9 mouse cellular contexts compared by ENCODE assay signal in the genomic region with DNA sequence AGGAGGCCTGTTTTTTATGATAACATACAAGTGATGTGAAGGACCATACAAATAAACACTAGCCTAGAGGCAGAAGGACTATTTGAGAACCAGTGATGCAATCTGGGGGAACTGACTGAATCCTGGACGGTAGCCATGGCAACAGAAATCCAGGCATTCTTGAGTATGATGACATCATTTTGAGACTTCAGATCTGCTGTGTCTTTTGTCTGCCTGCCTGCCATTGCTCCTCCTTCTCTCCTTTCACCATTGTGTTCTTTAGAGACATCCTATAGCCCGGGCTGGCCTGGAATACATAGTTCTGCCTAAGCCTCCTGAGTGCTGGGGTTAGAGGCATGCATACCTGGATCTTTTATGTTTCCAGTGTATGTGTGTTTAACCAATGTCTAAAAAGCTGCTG.
A peak's percentile ranks its signal among the peaks of the same experiment; 100 is the strongest.
DNase-seq lines count a peak whose midpoint lies in the region; ATAC-seq and TF ChIP-seq lines count a peak whose summit lies in the region.
"Had no signal": no experiment of that assay in that cellular context is flagged by ENCODE, and none has a peak within 500 bp of the region (broad histone marks: within the 10 kb centered on the region; RNA-seq: fewer than 3 reads in every experiment).

No protein-coding gene starts in this region.

- no peak for TF ChIP-seq POLR2A in brain, embryonic 14.5 days (IDR thresholded peaks at IDR 0.05; ENCODE audit: borderline replicate concordance, extremely low read depth, insufficient read depth, insufficient read length, poor library complexity, severe bottlenecking)

- H3K4me3 ChIP-seq in hindbrain, embryonic 14.5 days (replicated peaks; ENCODE audit: low read length): no peak overlapping the region
- H3K4me3 ChIP-seq: erythroblast, embryonic 14.5 days had no signal

- peak overlapping the region; percentile 51 for H3K27ac ChIP-seq in hindbrain, embryonic 14.5 days

- 0 out of 2 replicates have a peak, but pooled peaks cover 4% of the 10 kb centered on the region for H3K9me3 ChIP-seq in hindbrain, embryonic 14.5 days (ENCODE audit: control insufficient read depth, low read length)

- intact Hi-C loops in heart, postnatal 36 days (cut with DNase I): no loop called here

- no peak overlapping the region for H3K9ac ChIP-seq in hindbrain, embryonic 14.5 days

- no peak overlapping the region for H3K4me2 ChIP-seq in hindbrain, embryonic 14.5 days (replicated peaks)

- ATAC-seq in hindbrain, embryonic 14.5 days (ENCODE audit: low FRiP score): peak; percentile 74

- H3K36me3 ChIP-seq in hindbrain, embryonic 14.5 days (replicated peaks; ENCODE audit: control insufficient read depth, insufficient read depth): no peaks in the 10 kb centered on the region

- peaks cover 6% of the 10 kb centered on the region; the same call in 1 of the 2 replicates for H3K4me1 ChIP-seq in hindbrain, embryonic 14.5 days (replicated peaks; ENCODE audit: control insufficient read depth, insufficient read depth, low read length)

- WGBS in hindbrain, embryonic 14.5 days: 35% methylated on average over 2 of the region's 2 CpGs

- DNase-seq in heart, adult 18-20 months: peak; percentile 9 to 21
- no peak for DNase-seq in heart, postnatal 36 days
- DNase-seq in brain, embryonic 14.5 days (ENCODE audit: low read depth): peak; percentile 88
- peak; percentile 61 for DNase-seq in hindbrain, embryonic 14.5 days (ENCODE audit: low spot score)
- DNase-seq in mesoderm, embryonic 11.5 days (ENCODE audit: low read depth, low spot score): peak; percentile 62
- DNase-seq in thymus, postnatal 4 days: no peak
- no peak for DNase-seq in kidney, postnatal 36 days
- DNase-seq in adrenal gland, adult 2 months: no peak

- no peak for TF ChIP-seq CTCF in brain, embryonic 14.5 days (IDR thresholded peaks at IDR 0.05; ENCODE audit: borderline replicate concordance, extremely low read depth, insufficient read depth, insufficient read length)

- no peaks in the 10 kb centered on the region for H3K27me3 ChIP-seq in hindbrain, embryonic 14.5 days (ENCODE audit: control insufficient read depth, insufficient read depth, low read length)

Comparison
In these comparisons a context has a peak if more than half of its experiments do, and no peak if none do; other contexts are left out.
1. DNase-seq: peak in heart, adult 18-20 months (2 of 2), brain, embryonic 14.5 days (single experiment), hindbrain, embryonic 14.5 days (single experiment) and mesoderm, embryonic 11.5 days (single experiment); none in heart, postnatal 36 days (0 of 2), thymus, postnatal 4 days (single experiment), kidney, postnatal 36 days (0 of 2) and adrenal gland, adult 2 months (single experiment).